Mouse (Mus musculus) T-helper 2 cell (primary cell): ENCODE results near the gene Fam131b.

ENCODE experiments used
- in situ Hi-C: fragments of 300-600 bp; cut with MboI, MseI; formaldehyde crosslinking; loops from one replicate; pipeline ENCODE4 v1.15.1; 2025; ENCODE audit warnings: high pct_unique_total_duplicates

The Fam131b gene

DNA sequence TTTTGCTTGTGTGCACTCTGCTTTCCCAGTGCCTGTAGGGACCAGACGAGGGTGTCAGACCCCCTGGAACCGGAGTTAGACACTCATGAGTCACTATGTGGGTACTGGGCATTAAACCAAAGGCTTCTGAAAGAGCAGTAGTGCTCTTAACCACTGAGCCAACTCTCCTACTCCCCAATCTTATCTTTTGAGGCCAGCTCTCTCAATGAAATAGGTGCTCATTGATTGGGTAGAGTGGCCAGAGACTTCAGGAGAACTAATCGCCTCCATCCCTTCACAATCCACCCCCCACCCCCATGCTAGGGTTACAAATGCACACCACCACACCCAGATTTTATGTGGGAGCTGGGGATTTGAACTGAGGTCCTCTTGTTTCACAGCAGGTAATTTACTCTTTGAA is 4.3 kb upstream of the Fam131b start:
- in situ Hi-C loops: no loop called here

- in situ Hi-C loops: no loop called here
Measured at GRCm38 (mm10) chr6:42326509-42326908, 2.1 kb upstream of the Fam131b start.

DNA sequence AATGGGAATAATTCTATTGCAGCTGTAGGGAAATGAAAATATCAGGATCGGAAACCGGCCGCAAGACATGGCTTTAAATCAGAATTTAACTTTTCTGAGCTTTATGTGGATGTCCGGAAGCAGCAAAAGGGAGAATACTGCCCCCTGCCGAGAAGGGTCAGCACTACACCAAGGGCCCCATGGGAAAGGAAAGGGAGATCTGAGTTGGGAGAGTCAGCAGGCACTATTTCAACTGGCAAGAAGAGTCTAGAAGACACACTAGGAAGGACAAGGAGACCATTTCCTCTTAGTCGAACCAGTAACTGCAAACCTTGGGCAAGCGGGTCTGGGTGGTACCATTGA is 796 bp upstream of the Fam131b start:
- in situ Hi-C loops: no loop called here

DNA sequence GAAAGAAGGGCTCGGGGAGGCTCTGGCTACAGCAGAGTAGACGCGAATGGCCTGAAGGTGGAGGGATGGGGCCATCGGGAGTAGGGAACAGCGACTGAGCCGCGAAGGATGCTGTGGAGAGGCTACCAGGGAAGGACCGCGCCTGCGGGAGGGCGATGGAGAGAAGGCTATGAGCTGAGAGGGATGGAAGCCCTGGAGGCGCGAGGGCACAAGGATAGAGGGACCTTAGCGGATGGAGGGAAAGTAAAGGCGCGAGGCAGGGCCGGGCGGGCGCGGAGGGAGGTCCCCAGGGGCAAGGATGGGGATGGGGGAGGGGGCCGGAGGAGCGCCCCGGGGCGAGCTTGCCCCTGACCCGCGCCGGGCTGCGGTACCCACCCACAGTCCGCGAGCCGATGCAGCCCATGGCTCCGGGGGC is 369 bp downstream of the Fam131b start:
- in situ Hi-C loops: loop anchor here (25.0 kb wide), 1 partner anchor 263 kb away; the partner anchor contains the start of gene Tcaf3

DNA sequence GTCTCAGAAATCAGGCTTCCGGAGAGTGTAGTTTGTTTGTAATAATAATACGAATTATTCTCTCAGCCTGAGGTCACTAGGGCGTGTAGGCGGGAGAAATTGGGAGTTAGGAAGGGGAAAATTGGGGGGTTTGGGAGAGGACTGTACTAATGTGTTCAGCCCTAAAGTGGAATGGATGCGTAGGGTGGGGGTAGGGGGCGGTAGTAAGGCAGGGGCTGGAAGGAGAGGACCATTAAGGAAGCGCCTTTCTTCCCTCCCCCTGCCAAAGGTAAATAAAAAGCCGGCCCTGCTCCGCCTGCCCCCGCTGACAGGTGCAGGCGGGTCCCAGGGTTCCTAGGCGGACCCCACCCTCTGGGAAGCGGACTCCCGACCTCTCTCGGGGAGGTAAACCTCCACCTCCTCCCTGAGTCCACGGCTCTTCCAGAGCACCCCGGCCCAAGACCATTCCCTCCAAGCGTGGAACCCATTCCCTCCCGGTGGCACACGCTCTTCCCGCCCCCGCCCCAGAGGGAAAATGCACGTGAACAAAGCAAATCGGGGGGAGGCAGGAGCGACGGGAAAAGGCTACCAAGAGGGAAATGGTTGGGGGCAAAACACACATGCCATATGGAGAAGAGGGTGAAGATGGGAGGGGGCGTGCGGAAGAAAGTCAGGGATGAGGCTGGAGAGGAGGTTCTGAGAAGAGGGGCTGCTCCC is 924 bp downstream of the Fam131b start:
- in situ Hi-C loops: loop anchor here (25.0 kb wide), 1 partner anchor 264 kb away; the partner anchor contains the start of gene Tcaf3

DNA sequence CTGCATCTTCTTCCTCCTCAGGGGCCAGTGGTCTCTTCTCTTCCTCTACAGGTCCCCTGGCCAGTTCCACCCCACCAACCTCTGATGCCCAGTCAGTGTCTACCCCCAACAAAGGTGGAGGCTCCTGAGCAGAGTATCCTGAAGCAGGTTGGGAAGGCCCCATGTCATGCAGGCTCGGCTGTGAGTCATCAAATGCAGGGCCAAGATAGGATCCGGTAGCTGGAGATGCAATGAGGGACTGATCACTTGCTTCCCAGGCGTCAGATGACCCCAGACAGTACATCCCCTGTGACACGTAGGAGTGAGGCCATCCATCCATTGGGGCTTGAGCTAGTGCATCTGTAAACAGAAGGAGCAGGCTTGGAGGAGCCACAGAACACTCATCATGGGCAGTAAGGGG is 6.2 kb downstream of the Fam131b start:
- in situ Hi-C loops: loop anchor here (5.0 to 25.0 kb wide), 2 partner anchors 59 to 269 kb away; partner anchors contain the start of gene Tcaf3

DNA sequence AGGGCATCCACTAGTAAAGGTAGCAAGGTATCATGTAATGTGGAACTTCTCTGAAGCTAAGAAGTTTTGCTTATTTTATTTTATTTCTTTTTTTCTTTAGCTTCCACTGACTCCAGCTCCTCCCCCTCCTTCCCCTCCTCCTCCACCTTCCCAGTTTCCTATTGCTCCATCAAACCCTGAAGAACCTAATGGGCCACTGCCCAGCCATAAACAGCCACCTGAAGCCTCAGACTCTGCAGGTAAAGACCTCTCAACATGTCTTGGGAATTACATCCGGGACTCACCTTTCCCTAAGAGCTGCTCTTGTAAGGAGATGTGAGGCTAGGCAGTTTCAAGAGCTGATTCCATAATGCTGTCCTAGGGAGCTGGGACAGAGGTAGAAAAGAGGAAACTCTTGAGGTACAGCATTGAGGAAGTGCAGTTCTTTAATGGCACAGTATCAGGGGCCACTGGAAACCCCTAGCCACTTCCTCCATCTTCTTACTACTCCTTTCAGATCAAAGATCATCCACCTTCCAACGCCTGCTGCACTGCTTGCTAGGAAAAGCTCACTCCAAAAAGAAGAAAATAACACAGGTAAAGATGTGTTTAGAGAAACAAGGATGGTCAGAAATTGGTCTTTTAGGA is 13.9 kb downstream of the Fam131b start:
- in situ Hi-C loops: loop anchor here (25.0 kb wide), 1 partner anchor 277 kb away; the partner anchor contains the start of gene Tcaf3

- in situ Hi-C loops: loop anchor here (25.0 kb wide), 1 partner anchor 277 kb away; the partner anchor contains the start of gene Tcaf3
Measured at GRCm38 (mm10) chr6:42309816-42310378, 14.5 kb downstream of the Fam131b start.

- in situ Hi-C loops: no loop called here
Measured at GRCm38 (mm10) chr6:42299362-42299761, 25.1 kb downstream of the Fam131b start.

GRCm38 (mm10) chr6:42295549-42296094 is 28.8 kb downstream of the Fam131b start:
- in situ Hi-C loops: no loop called here

DNA sequence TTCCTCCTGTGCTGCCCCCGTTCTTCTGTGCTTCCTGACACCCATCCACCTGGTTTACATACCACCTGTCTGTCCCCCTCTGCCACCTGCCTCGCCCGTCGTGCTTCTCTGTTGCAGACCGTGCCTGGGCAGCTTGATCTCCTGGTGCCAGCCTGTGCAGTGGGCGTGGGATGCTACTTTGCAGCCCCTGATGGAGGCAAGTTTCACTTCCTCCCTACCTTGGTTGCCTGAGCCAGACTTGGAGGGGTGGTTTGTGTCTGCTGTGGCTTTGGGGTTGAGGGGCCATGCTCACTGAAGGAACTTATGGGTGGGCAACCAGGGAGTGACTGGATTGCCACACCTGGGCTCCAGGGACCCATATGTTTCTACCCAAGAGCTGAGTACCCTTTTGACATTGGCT is 31.1 kb downstream of the Fam131b start:
- in situ Hi-C loops: no loop called here

- in situ Hi-C loops: no loop called here
Measured at GRCm38 (mm10) chr6:42287562-42287961, 36.9 kb downstream of the Fam131b start.

- in situ Hi-C loops: no loop called here
Measured at GRCm38 (mm10) chr6:42286448-42286847, 38.0 kb downstream of the Fam131b start, which contains the start of gene Clcn1. Gene Clcn1, plus strand, starts transcription at chr6:42286685.

DNA sequence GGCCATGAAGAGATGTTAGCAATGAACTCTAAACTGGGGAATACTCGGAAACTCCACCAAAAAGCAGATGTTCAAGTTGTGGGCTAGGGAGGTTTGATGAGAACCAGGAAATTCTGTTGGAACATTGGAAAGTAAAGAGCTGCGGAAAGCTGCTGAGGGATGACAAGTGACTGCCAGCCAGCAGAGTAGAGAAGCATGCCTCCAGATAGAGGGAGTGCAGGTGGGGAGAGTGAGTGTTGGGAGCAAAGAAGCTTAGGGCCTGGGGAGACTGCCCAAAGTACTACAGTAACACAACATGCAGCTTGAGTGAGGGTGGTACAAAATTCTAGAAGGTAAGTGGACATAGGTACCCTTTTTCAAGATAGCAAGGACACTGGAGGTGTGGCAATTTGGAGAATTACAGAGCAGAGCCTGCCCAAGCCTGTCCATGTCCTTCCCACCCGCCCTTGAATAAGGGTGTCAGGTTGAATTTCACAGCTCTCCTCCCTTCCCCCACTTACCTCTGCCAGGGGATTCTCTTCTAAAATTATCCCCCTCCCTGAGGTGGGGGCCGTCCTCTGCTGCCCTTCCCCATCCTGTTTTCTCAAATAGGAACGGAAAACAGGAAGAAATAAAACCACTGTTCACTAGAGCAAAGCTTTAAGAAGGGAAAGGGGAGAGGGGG is 41.4 kb downstream of the Fam131b start:
- in situ Hi-C loops: no loop called here

DNA sequence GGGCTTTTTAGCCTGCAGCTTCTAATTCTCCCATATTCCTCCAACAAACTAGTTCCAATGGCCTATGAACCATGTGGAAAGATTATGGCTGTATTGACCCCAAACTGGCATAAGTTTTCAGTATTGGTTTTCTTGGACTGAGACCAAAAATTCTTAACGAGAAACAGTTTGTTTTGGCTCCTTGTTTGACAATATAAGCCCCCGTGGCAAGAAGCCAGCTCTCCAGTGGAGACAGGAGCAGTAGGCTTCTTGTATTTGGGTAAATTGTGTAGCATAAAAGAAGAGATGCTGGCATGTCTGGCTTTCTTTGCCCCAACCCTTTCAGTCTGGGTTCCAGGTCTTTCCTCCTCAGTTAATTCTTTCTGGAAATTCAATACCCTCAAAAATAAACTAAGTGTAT is 48.3 kb downstream of the Fam131b start:
- in situ Hi-C loops: no loop called here

DNA sequence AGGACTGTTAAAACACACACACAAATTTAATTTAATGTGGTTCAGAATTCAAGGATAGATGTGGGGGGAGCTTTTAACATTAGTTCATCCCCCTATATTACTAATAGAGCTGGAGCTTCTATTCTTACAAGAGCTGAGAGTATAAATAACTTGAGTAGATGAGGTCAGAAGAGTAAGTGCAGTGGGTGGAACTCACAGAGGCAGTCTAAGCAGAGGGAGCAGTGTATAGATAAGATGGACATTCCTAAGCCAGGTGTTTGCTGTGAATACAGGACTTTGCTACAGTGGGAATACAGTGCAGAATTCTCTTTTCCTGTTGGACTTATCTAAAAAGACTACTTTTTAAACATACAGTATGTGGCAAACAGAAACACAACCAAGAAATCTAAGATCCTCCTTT is 53.6 kb downstream of the Fam131b start:
- in situ Hi-C loops: loop anchor here (25.0 kb wide), 1 partner anchor 1834 kb away; the partner anchor contains the start of genes E330009J07Rik and Wee2

- in situ Hi-C loops: loop anchor here (25.0 kb wide), 1 partner anchor 1828 kb away; the partner anchor contains the start of genes E330009J07Rik and Wee2
Measured at GRCm38 (mm10) chr6:42265391-42266330, 58.8 kb downstream of the Fam131b start.
